Mouse (Mus musculus) kidney, adult 2 months (tissue): ENCODE measurements around the gene Sohlh2. TPM values are rescaled to one million over a fixed set of nuclear protein-coding genes. Genes with fewer than 3 reads are reported as not detected.
"Not testable (repeated sequence)": the region's sequence is repeated elsewhere in the genome, so short reads cannot be mapped to it uniquely, and the experiment has no call there.

Experiments used
- DNase-seq: peaks from one replicate; pipeline ENCODE4 v3.0.0; 2021
- H3K27ac ChIP-seq: fragments of 200-500 bp; 2 replicates; pipeline ENCODE4 v1.5.1; 2012; ENCODE audit warnings: low read depth, low read length, control low read depth, inconsistent platforms; ENCODE audit not compliant: insufficient read depth
- H3K27me3 ChIP-seq: fragments of 200-500 bp; replicated peaks from 2 replicates; pipeline ENCODE4 v1.6.1; 2012; ENCODE audit warnings: mild to moderate bottlenecking, moderate library complexity, low read length, inconsistent platforms; ENCODE audit not compliant: control insufficient read depth, insufficient read depth
- H3K36me3 ChIP-seq: fragments of 200-500 bp; 2 replicates; pipeline ENCODE4 v1.6.1; 2012; ENCODE audit warnings: mild to moderate bottlenecking, moderate library complexity, low read length, inconsistent platforms; ENCODE audit not compliant: control insufficient read depth, insufficient read depth
- H3K4me1 ChIP-seq: fragments of 200-500 bp; 2 replicates; pipeline ENCODE4 v1.6.1; 2011; ENCODE audit warnings: low read length; ENCODE audit not compliant: control insufficient read depth, insufficient read depth
- H3K4me3 ChIP-seq: fragments of 200-500 bp; 2 replicates; pipeline ENCODE4 v1.5.1; 2011; ENCODE audit warnings: mild to moderate bottlenecking, low read depth, low read length, control low read depth; ENCODE audit not compliant: insufficient read depth
- CTCF ChIP-seq: fragments of 200-500 bp; conservative IDR thresholded peaks from 2 replicates; pipeline ENCODE4 v1.5.1; 2011; ENCODE audit warnings: low read depth, mild to moderate bottlenecking, control low read depth, low read length, moderate library complexity, mixed read lengths; ENCODE audit not compliant: insufficient read depth, insufficient read length
- POLR2A ChIP-seq: fragments of 200-500 bp; IDR thresholded peaks from one replicate; pipeline ENCODE4 v1.6.1; 2011; ENCODE audit warnings: low read depth, low read length, control low read depth
- WGBS: fragments of 180-500 bp; shearing (Covaris S2); methylation state at CpG from one replicate; pipeline ENCODE4 v1.1.7; 2018; 5-methylcytosine and 5-hydroxymethylcytosine counted together
- polyA plus RNA-seq: library from polyadenylated mRNA; depleted of rRNA; stranded (reverse); fragments of >200 nt; gene quantifications from 2 replicates; pipeline ENCODE4 v1.2.3, GENCODE M21; 2012

Sohlh2 gene
- polyA plus RNA-seq, 1 experiment = not detected

GRCm38 (mm10) chr3:55177271-55177670 is 4.6 kb upstream of the Sohlh2 start:
- H3K36me3 ChIP-seq = no peaks in the 10 kb centered on the region
- 65% methylated on average over 6 of the region's 6 CpGs for WGBS
- no peaks in the 10 kb centered on the region for H3K27me3 ChIP-seq
- no peaks in the 10 kb centered on the region for H3K4me1 ChIP-seq
- H3K27ac ChIP-seq = no peak overlapping the region
- TF ChIP-seq POLR2A (no peak), CTCF (no peak)
- H3K4me3 ChIP-seq = no peak overlapping the region
- no peak for DNase-seq

- H3K27ac ChIP-seq = no peak overlapping the region
- no peak for DNase-seq
- no peaks in the 10 kb centered on the region for H3K27me3 ChIP-seq
- H3K4me3 ChIP-seq = no peak overlapping the region
- 80% methylated on average over 4 of the region's 4 CpGs for WGBS
- no peaks in the 10 kb centered on the region for H3K4me1 ChIP-seq
- H3K36me3 ChIP-seq = no peaks in the 10 kb centered on the region
- TF ChIP-seq CTCF (no peak), POLR2A (no peak)
Measured at GRCm38 (mm10) chr3:55191668-55192067, 9.8 kb downstream of the Sohlh2 start.

GRCm38 (mm10) chr3:55193351-55193750 is 11.5 kb downstream of the Sohlh2 start:
- no peak overlapping the region for H3K4me3 ChIP-seq
- WGBS = 56% methylated on average over 2 of the region's 2 CpGs
- TF ChIP-seq POLR2A = no peak
- TF ChIP-seq CTCF = no peak
- no peak for DNase-seq
- no peak overlapping the region for H3K27ac ChIP-seq
- no peaks in the 10 kb centered on the region for H3K36me3 ChIP-seq
- H3K27me3 ChIP-seq = no peaks in the 10 kb centered on the region
- H3K4me1 ChIP-seq = no peaks in the 10 kb centered on the region

GRCm38 (mm10) chr3:55194792-55195191 is 13.0 kb downstream of the Sohlh2 start:
- 77% methylated on average over 8 of the region's 8 CpGs for WGBS
- TF ChIP-seq CTCF = no peak
- TF ChIP-seq POLR2A = no peak

GRCm38 (mm10) chr3:55195581-55196327 is 13.9 kb downstream of the Sohlh2 start:
- no peak for DNase-seq
- 67% methylated on average over 5 of the region's 5 CpGs for WGBS
- no peak overlapping the region for H3K4me3 ChIP-seq
- no peaks in the 10 kb centered on the region for H3K36me3 ChIP-seq
- TF ChIP-seq POLR2A (no peak), CTCF (no peak)
- H3K4me1 ChIP-seq = no peaks in the 10 kb centered on the region
- H3K27ac ChIP-seq = no peak overlapping the region
- no peaks in the 10 kb centered on the region for H3K27me3 ChIP-seq

More at GRCm38 (mm10) chr3:55194792-55195191, 13.0 kb downstream of the Sohlh2 start:
- H3K36me3 ChIP-seq = no peaks in the 10 kb centered on the region
- no peak for DNase-seq
- H3K4me1 ChIP-seq = no peaks in the 10 kb centered on the region
- no peaks in the 10 kb centered on the region for H3K27me3 ChIP-seq
- H3K4me3 ChIP-seq = no peak overlapping the region
- H3K27ac ChIP-seq = no peak overlapping the region

- H3K27me3 ChIP-seq = no peaks in the 10 kb centered on the region
- WGBS = 88% methylated on average over 2 of the region's 2 CpGs
- no peaks in the 10 kb centered on the region for H3K4me1 ChIP-seq
- no peaks in the 10 kb centered on the region for H3K36me3 ChIP-seq
- no peak for DNase-seq
- no peak overlapping the region for H3K27ac ChIP-seq
- no peak for TF ChIP-seq POLR2A
- no peak for TF ChIP-seq CTCF
- no peak overlapping the region for H3K4me3 ChIP-seq
Measured at GRCm38 (mm10) chr3:55196328-55196710, 14.5 kb downstream of the Sohlh2 start.

GRCm38 (mm10) chr3:55203621-55204020 is 21.8 kb downstream of the Sohlh2 start:
- H3K4me3 ChIP-seq, H3K27me3 ChIP-seq, DNase-seq, H3K36me3 ChIP-seq, H3K4me1 ChIP-seq, H3K27ac ChIP-seq: not testable (repeated sequence)
- WGBS = 91% methylated on average over 11 of the region's 11 CpGs
